Mouse (Mus musculus) hindbrain, postnatal 0 days (tissue): ENCODE measurements around the gene Nop2. TPM values are rescaled to one million over a fixed set of nuclear protein-coding genes. Genes with fewer than 3 reads are reported as not detected.
"Not testable (repeated sequence)": the region's sequence is repeated elsewhere in the genome, so short reads cannot be mapped to it uniquely, and the experiment has no call there.

ENCODE experiments used
- ATAC-seq: fragments of 200-750 bp; cut with Nextera tagmentation; 2 replicates; pipeline ENCODE4 v1.8.0; 2017; ENCODE audit warnings: mild to moderate bottlenecking, moderate TSS enrichment, moderate library complexity
- DNase-seq: peaks from one replicate; pipeline ENCODE4 v3.0.0-alpha.2; 2015; ENCODE audit warnings: low spot score
- H3K27ac ChIP-seq: fragments of 300-500 bp; sonication (generic); 2 replicates; pipeline ENCODE4 v1.5.1; 2014; ENCODE audit warnings: mild to moderate bottlenecking
- H3K27me3 ChIP-seq: fragments of 300-500 bp; sonication (generic); 2 replicates; pipeline ENCODE4 v1.6.1; 2014; ENCODE audit warnings: low read length, mixed read lengths; ENCODE audit not compliant: insufficient read depth
- H3K36me3 ChIP-seq: fragments of 300-500 bp; sonication (generic); 2 replicates; pipeline ENCODE4 v1.6.1; 2014; ENCODE audit warnings: low read length, mixed read lengths; ENCODE audit not compliant: insufficient read depth
- H3K4me1 ChIP-seq: fragments of 300-500 bp; sonication (generic); 2 replicates; pipeline ENCODE4 v1.6.1; 2014; ENCODE audit warnings: antibody characterized with exemption, low read length, mixed read lengths; ENCODE audit not compliant: insufficient read depth
- H3K4me2 ChIP-seq: fragments of 300-500 bp; sonication (generic); 2 replicates; pipeline ENCODE4 v1.6.1; 2014; ENCODE audit warnings: low read depth, mild to moderate bottlenecking, low read length, moderate library complexity, mixed read lengths
- H3K4me3 ChIP-seq: fragments of 300-500 bp; sonication (generic); 2 replicates; pipeline ENCODE4 v1.5.1; 2014; ENCODE audit warnings: low read length
- H3K9ac ChIP-seq: fragments of 300-500 bp; sonication (generic); replicated peaks from 2 replicates; pipeline ENCODE4 v1.6.1; 2014; ENCODE audit warnings: mild to moderate bottlenecking, low read length, moderate library complexity, mixed read lengths
- H3K9me3 ChIP-seq: fragments of 300-500 bp; sonication (generic); 2 replicates; pipeline ENCODE4 v1.6.1; 2016; ENCODE audit warnings: low read length, mixed read lengths
- CTCF ChIP-seq: IDR thresholded peaks from 2 replicates; pipeline ENCODE4 v1.5.1; 2016; ENCODE audit warnings: antibody characterized with exemption, control low read depth, low read depth
- WGBS: fragments of 180-500 bp; shearing (Covaris S2); extraction: QIAGEN DNeasy Blood & Tissue Kit; methylation state at CpG from one replicate; pipeline ENCODE4 v1.1.7; 2014; 5-methylcytosine and 5-hydroxymethylcytosine counted together
- polyA plus RNA-seq: library from polyadenylated mRNA; unstranded; fragments of >200 nt; fragmentation: Nextera tagmentation; extraction: Ambion mirVana; gene quantifications from 2 replicates; pipeline ENCODE4 v1.2.1, GENCODE M21; 2015
- total RNA-seq: library from RNA; depleted of rRNA; stranded (reverse); fragments of >200 nt; gene quantifications from 2 replicates; pipeline ENCODE4 v1.2.3, GENCODE M21; 2014

The Nop2 gene
- total and polyA plus RNA-seq, 2 experiments from 2014 or later, result 34.2 to 37.3 TPM

DNA sequence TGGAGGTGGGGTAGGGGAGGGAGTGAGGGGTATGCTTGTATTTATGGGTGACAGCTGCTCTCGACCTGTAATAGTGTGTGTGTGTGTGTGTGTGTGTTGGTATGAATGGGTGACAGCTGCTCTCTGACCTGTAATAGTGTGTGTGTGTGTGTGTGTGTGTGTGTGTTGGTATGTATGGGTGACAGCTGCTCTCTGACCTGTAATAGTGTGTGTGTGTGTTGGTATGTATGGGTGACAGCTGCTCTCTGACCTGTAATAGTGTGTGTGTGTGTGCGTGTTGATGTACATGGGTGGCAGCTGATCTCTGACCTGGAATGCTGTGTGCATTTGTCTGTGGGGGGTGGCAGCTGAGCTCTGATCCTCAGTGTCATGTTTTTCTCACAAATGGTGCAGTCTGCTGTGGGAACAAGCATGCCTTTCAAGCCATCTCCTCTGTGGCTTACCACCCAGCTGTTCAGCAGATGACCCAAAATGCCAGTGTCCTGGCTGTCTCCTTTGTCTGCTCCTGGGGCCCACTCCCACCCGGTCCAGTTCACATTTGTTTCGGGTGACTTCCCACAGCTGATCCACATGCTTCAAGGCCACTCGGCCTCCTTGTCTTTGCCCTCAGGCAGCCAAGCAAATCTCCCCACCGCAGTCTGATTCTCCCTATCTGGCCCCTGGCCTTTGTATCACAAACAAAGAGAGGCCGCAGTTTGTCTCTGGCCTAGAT, 25.4 kb downstream of the Nop2 start:
- peaks cover 32% of the 10 kb centered on the region; the same call in 1 of the 2 replicates for H3K36me3 ChIP-seq

DNA sequence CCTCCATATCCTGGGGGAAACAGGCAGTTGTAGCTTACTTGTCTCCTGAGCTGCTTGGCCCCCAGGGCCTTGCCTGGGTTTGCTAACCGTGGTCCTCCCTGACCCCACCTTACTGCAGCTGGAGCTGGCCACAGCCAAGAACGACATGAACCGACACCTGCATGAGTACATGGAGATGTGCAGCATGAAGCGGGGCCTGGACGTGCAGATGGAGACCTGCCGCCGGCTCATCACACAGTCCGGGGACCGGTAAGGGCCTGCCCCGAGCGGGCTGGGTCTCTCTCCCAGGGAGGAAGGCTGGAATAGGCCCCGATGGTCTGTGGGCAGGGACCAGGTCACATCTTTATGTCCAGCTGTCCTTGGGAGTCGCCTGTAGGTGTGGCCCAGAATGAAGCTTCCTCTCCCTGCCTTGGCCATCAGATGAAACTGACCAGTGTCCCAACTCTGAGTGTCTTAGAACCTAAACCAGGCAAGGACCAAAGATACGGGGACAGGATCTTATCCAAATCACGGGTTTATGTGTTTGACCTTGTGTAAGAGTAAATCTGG, 27.3 kb downstream of the Nop2 start:
- H3K27me3 ChIP-seq, result no peaks in the 10 kb centered on the region
- 0 out of 2 replicates have a peak, but pooled peaks cover 7% of the 10 kb centered on the region for H3K4me1 ChIP-seq
- 86% methylated on average over 15 of the region's 15 CpGs for WGBS
- no peak overlapping the region for H3K9ac ChIP-seq
- H3K36me3 ChIP-seq, result peaks cover 19% of the 10 kb centered on the region; the same call in 1 of the 2 replicates
- H3K4me3 ChIP-seq, result no peak overlapping the region
- no peak for TF ChIP-seq CTCF
- DNase-seq (no peak), ATAC-seq (no peak)
- no peak overlapping the region for H3K4me2 ChIP-seq
- H3K9me3 ChIP-seq, result no peaks in the 10 kb centered on the region
- H3K27ac ChIP-seq, result no peak overlapping the region

More for the DNA sequence above, 25.4 kb downstream of the Nop2 start:
- Histone ChIP-seq H3K27ac (no peak overlapping the region), H3K4me3 (no peak overlapping the region), H3K27me3 (no peaks in the 10 kb centered on the region), H3K4me1 (no peaks in the 10 kb centered on the region), H3K4me2 (no peak overlapping the region), H3K9ac (no peak overlapping the region), H3K9me3 (no peaks in the 10 kb centered on the region)
- WGBS, result 21% methylated on average over 7 of the region's 7 CpGs
- ATAC-seq (no peak), DNase-seq (no peak)
- no peak for TF ChIP-seq CTCF

DNA sequence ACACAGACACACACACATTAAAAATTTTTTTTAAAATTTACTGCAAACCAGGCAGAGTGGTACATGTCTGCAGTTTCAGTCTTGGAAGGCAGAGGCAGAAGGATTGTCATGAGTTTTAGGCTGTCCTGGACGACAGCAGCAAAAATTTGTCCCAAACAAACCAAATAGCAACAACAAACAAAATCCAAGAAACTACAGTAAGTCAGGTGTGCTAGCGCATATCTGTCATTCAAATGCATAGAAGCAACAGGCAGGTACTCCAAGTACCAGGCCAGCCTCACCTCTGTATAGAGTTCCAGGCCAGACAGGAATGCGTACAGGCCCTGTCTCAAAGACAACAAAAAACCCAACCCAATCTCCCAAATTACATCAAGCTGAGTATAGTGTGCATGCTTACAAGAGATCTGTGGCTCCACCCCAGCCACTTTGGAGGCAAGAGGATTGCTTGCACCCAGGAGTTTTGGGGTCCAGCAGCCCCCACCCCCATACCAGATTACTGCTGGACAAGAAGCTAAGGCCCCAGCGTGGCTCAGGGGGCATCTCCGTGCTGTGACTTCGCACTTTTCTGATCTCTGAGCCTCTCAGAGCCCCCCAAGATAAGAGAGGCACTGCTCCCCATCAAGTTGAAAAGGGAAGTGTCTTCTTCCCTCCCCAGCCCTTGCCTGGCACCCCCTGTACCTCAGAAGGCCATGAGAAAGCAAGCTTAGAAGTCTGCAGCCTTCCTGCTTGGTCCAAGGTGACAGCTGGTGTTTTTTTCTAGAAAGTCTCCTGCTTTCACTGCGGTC, 28.3 kb downstream of the Nop2 start:
- no peak overlapping the region for H3K9ac ChIP-seq

DNA sequence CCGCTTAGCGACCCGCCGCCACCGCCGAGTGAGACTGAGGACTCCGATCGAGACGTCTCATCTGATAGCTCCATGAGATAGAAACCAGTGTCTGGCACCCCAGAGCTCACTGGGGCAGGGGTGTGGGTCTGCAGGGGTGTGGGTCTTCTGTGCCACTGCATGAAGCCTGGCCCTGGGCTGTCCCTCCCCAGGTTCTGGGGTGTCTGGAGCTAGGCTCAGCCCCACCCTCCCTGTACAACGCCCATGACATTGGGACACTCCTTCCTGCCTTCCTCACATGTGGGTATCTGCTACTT, 28.8 kb downstream of the Nop2 start:
- no peak for TF ChIP-seq CTCF
- ATAC-seq (no peak), DNase-seq (no peak)
- no peak overlapping the region for H3K9ac ChIP-seq
- 0 out of 2 replicates have a peak, but pooled peaks cover 8% of the 10 kb centered on the region for H3K4me1 ChIP-seq
- H3K9me3 ChIP-seq, result no peaks in the 10 kb centered on the region
- H3K4me2 ChIP-seq, result no peak overlapping the region
- 47% methylated on average over 10 of the region's 10 CpGs for WGBS
- peaks cover 18% of the 10 kb centered on the region; the same call in 1 of the 2 replicates for H3K36me3 ChIP-seq
- H3K27ac ChIP-seq, result no peak overlapping the region
- no peaks in the 10 kb centered on the region for H3K27me3 ChIP-seq
- H3K4me3 ChIP-seq, result no peak overlapping the region

More for the DNA sequence above, 28.3 kb downstream of the Nop2 start:
- Histone ChIP-seq H3K9me3 (no peaks in the 10 kb centered on the region), H3K4me2 (no peak overlapping the region), H3K4me1 (0 out of 2 replicates have a peak, but pooled peaks cover 8% of the 10 kb centered on the region), H3K27me3 (no peaks in the 10 kb centered on the region), H3K27ac (no peak overlapping the region), H3K36me3 (peaks cover 18% of the 10 kb centered on the region; the same call in 1 of the 2 replicates), H3K4me3 (no peak overlapping the region)
- no peak for TF ChIP-seq CTCF
- WGBS, result 84% methylated on average over 7 of the region's 7 CpGs
- ATAC-seq (no peak), DNase-seq (no peak)

DNA sequence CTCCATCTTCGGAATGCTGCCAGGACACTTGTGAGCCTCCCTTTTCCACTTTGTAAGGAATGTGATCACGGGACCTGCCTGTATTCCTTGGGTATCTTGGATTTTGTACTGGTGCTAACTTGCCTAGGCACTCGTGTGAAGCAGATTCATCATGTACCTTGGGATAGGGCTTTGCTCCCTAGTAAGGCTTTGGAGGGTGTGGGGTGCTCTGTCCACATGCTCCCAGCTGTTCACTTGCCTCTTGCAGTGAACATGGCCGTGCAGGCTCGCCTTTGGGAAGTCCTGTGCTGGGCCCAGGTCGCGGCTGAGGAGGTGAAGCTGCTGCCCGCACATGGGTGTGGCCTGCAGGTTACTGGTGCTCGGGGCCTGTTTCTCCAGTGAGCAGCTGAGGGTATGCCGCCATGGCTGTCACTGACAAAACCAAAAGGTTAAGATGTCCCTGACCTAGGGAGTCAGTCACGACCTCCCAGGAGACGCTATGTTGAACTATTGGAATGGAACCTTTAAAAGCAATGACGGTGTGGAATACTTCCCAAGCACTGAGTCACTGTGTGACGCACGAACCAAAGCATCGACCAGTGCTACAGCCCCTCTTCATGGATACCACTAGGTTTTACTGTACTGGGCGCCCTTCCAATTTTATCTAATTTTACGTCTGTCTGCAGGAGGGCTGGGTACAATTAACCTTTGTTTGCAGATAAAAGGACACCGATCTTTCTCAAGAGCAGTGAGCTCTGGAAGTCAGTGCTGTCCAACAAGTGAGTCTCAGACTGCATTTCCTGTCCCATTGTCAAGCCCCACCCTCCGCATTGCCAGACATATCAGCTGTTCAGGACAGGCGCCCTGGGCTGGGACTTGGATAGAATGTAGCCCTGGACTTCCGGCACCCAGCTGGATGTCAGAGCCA, 29.4 kb downstream of the Nop2 start:
- no peaks in the 10 kb centered on the region for H3K27me3 ChIP-seq
- WGBS, result 17% methylated on average over 22 of the region's 22 CpGs
- no peak for TF ChIP-seq CTCF
- H3K4me3 ChIP-seq, result no peak overlapping the region
- no peak overlapping the region for H3K4me2 ChIP-seq
- no peak for ATAC-seq
- peaks cover 18% of the 10 kb centered on the region; the same call in 1 of the 2 replicates for H3K36me3 ChIP-seq
- peak overlapping the region; percentile 58 for H3K27ac ChIP-seq
- peak; percentile 51 for DNase-seq
- H3K9ac ChIP-seq, result no peak overlapping the region
- H3K4me1 ChIP-seq, result 0 out of 2 replicates have a peak, but pooled peaks cover 8% of the 10 kb centered on the region
- H3K9me3 ChIP-seq, result no peaks in the 10 kb centered on the region

DNA sequence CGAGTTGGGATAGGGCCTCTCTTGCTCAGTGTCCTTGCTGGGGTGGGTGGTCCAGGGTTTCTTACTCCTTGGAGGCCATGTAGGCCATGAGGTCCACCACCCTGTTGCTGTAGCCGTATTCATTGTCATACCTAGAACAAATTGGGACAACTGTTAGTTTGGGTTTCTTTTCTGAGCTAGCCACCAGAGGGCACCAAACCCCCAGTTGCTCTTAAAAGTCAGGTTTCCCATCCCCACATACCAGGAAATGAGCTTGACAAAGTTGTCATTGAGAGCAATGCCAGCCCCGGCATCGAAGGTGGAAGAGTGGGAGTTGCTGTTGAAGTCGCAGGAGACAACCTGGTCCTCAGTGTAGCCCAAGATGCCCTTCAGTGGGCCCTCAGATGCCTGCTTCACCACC, 30.3 kb downstream of the Nop2 start:
- ATAC-seq, H3K9me3 ChIP-seq, H3K4me3 ChIP-seq, H3K4me2 ChIP-seq, H3K27me3 ChIP-seq, H3K27ac ChIP-seq, H3K9ac ChIP-seq: not testable (repeated sequence)
- Histone ChIP-seq H3K36me3 (peaks cover 18% of the 10 kb centered on the region; the same call in 1 of the 2 replicates), H3K4me1 (peaks cover 17% of the 10 kb centered on the region; the same call in 1 of the 2 replicates)
- WGBS, result 5% methylated on average over 3 of the region's 5 CpGs
- TF ChIP-seq CTCF, result peak; percentile 72
- peak; percentile 84 for DNase-seq

DNA sequence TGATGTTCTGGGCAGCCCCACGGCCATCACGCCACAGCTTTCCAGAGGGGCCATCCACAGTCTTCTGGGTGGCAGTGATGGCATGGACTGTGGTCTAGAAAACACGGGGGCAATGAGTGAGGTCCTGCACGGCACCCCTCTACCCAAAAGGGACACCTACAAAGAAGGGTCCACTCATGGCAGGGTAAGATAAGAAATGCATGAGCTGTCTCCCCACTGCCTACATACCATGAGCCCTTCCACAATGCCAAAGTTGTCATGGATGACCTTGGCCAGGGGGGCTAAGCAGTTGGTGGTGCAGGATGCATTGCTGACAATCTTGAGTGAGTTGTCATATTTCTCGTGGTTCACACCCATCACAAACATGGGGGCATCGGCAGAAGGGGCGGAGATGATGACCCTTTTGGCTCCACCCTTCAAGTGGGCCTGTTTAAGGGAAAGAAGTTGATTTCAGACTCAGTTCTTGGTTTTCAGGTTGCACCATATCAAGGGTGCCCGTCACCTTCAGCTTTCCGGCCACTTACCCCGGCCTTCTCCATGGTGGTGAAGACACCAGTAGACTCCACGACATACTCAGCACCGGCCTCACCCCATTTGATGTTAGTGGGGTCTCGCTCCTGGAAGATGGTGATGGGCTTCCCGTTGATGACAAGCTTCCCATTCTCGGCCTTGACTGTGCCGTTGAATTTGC, 31.1 kb downstream of the Nop2 start:
- peaks cover 18% of the 10 kb centered on the region; the same call in 1 of the 2 replicates for H3K36me3 ChIP-seq
- ATAC-seq, H3K27me3 ChIP-seq, H3K9me3 ChIP-seq, DNase-seq, H3K27ac ChIP-seq, H3K4me3 ChIP-seq, H3K9ac ChIP-seq: not testable (repeated sequence)
- H3K4me1 ChIP-seq, result peaks cover 23% of the 10 kb centered on the region; the same call in 1 of the 2 replicates
- 78% methylated on average over 10 of the region's 16 CpGs for WGBS
- peak overlapping the region; percentile 77; the same call in 1 of the 2 replicates for H3K4me2 ChIP-seq
